Mouse (Mus musculus) ZHBTc4 (cell line): ENCODE data around the gene Eomes.

Source experiments
- DNase-seq: peaks from one replicate; pipeline ENCODE4 v3.0.0-alpha.2; 2011; ENCODE audit warnings: low read depth, low spot score

Gene Eomes

DNA sequence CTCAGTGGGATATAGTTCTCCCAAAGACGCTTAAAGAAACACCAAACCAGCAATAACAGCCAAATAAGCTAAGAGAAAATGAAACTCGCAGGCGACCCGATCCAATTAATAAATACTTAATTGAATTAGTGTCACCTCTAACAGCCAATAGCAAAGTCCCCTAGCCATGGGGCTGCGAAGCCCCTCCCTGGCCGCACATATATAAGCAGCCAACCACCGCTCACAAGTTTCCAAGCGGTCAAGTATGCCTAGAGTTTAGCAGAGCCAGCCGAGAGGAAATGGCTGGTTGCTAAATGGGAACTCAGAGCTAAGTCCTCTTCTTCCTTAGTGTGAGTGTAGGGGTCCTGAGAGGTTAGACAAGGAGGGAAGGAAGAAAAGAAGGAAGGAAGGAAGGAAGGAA lies at the start of gene Eomes:
Gene Eomes (plus strand): TSS at position 252 of the 400 bp plus-strand sequence.
- DNase-seq = peak; percentile 75

DNA sequence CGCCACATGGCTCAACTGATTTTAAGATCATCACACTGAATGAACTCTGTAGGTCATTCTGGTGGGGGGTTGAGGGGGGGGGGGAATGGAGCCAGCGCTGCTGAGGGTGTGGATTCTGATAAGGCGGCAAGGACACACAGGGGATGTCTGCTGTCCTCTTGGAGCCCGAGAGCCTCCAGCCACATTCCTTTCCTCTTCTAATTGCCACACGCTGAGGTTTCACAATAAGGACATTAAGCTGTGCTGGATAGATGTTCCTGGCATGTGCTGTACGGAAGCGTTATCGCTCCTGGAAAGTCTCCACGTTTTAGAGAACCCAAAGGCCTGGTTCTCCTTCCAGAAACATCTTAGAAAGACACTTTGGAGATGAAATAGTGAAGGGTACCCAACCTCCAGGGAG lies 33.2 kb upstream of the Eomes start:
- peak; percentile 57 for DNase-seq

DNA sequence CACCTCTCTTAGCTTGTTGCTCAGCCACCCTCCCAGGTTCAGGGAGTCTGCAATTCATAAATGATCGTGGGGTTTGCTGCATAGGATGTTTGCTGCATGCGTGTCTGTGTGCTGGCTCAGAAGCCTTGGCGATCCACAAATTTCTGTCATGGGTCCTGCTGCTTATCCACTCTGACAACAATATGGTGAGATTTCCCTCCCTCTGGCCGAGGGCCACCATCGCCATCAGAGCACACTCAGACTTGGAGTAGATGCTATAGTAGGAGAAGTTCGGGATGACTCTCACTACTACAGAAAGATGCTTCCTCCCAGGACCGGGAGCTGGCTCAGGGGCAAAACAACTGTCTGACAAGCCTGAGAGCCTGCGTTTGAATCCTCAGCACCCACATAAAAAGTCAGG lies 28.7 kb upstream of the Eomes start:
- DNase-seq = no peak

- no peak for DNase-seq
Measured at GRCm38 (mm10) chr9:118453427-118453826, 24.6 kb upstream of the Eomes start.

DNA sequence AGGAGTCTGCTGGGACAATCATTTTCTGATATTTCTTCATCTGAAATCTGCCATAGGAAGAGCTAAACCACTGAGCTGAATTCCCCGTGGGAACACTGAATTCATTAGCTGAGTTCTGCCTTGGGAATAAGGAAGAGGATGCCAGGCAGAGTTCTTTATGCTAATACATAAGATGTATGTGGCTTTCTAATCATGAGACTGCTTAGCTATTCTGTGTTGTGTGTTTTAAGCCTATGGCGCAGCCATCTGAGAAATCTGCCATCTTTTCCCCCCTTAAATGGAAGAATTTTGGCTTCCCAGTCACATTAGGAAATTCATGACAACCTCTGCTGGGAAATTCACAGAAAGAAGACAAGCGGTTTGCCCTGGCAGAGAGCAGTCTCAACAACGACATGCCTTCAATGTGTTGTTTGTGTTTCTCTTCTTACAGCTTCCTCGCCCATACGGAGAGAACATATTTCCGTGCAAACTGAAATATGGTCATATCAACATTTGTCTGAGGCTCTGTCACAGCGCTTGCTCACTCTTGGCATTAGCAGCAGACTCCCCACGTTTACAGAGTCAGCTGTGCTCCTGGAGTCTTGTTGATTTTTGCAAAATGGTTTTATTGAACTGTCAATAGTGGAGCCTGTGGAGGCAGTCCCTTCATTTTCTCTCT lies 22.7 kb upstream of the Eomes start:
- no peak for DNase-seq

DNA sequence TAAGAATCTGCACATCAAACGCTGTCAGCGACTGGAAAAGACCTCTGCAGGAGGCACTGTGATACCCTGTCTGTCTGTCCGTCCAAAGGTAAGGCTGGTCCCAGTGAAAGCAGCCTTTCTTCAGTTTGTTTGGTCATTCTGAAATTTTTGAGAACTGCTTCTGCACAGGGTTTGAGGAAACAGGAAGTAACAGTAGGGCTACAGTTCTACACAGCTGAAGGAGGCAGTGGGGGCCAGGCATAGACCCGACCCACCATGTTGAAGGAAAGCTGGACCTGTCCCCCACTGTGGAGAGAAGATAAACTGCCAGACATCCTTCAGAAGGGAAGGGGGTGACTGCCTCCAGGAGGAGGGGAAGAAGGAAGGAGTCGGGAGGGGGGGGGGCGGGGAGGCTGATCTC lies 21.6 kb upstream of the Eomes start:
- no peak for DNase-seq

- no peak for DNase-seq
Measured at GRCm38 (mm10) chr9:118458039-118458438, 20.0 kb upstream of the Eomes start.

GRCm38 (mm10) chr9:118464031-118464430 lies 14.0 kb upstream of the Eomes start:
- no peak for DNase-seq

DNA sequence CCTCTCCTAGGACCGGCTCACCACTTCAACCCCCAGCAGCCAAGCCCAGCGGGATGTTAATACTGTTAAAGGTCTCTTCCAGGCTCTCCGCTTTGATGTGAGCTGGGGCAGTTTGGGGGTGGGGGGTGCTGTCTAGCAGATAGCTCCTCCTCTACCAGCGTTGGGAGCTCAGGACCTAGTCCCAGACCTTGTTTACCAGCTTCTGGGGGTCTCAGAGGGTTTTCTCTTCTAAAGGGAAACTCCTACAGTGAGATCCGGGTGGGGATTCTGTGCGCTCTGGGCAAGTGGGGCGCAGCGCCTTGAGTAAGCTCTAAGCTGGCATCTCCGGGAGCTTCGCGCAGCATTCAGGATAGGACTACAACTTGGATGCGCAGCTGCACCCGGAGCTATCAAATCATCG lies 9.7 kb upstream of the Eomes start:
- DNase-seq = peak; percentile 41

GRCm38 (mm10) chr9:118469272-118469671 lies 8.7 kb upstream of the Eomes start:
- no peak for DNase-seq

DNA sequence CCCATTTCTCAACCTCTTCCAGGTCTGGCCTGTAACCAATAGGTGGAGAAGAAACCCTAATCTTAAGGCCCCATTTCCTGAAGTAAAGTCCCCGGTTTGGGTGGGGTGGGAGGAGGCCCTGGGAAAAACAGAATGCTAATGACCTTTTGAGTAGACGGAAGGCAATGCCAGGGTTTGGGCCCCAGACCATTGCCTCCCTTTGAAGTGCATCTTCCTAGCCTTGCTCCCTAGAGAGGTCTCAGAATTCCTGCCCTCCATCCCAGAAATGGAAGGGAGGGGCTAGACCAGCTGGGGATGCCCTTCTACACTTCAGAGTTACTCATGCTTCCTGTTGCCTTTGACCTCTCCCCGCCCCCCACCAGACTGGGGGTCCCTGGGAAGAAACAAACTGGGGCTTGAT lies 6.7 kb upstream of the Eomes start:
- DNase-seq = peak; percentile 69

DNA sequence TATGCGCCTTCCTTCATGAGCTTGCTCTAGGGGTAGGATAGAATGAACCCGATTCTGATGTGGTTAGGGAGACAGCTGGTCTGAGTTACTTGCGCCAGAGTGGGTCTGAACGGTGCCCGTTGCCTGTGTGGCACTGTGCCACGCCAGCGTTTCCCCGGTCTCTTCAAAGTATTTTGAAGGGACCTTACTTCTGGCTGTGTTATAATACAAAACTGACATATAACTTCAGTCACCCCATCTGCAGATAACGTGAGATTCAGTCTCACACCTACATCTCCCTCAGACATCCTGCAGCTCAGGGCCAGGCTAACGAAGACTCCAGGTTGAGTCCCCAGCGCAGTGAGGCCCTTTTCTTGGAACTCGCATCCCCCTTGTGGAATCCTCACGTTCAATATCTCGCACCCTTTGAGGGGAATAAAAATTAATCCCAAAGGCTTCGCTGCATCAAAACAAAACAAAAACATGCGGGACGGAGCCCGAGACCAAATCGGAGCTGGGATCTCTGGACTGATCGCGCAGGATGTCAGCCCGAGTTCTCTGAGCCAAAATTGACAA lies 1.7 kb upstream of the Eomes start:
- peak; percentile 56 for DNase-seq

DNA sequence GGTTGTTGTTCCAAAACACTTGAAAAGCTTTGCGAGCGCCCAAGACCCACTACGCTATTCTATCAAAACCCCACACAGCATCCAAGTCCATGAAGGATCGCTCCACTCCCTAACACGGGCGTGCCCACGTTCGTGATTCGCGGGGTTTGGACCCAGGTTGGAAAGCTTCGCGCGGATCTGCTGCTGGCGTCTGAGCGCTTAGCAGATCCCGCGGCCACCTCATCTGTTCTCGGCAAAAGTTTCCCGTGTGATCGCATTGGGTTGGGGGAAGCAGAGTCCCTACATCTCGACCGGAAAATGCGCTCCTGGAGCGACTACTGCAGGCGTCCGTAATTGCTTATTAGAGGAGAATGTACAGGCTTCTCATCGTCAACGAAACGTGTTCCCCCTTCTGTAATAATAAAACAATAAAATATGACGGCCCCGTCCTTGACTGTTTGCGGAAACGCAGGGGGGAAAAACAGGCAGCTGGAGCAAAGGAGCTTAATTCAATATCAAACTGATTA lies 1.2 kb upstream of the Eomes start:
- DNase-seq = peak; percentile 66

DNA sequence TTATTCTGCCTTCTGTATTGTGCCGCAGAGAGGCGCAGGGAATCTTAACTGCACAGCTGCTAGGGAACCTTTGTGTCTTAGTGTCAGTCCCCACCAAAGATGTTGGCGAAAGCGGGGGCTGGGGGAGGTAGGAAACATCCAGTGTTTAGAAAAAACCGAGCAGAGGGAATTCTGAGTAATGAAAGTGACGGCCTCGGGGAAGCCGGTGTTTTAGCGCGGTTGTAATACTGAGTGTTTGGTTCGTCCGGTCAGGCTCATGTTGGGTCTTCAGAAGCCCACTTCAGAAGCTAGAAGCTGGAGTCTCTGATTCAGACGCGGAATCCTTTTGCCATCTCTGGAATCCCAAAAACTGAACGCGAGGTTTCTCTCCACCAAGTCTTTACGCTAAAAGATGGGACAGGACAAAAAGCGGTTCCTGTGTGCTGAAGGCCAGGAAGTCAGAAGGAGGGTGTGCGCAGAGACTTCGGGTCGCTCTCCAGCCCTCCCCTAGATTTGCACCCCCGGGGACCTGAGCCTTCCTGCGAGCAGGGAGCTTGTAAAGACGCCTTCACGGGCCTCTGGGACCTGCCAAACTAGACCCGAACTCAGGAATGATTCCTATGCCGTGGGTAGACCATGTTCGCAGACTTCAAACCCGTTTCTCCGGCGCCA lies 606 bp upstream of the Eomes start:
- DNase-seq = peak; percentile 65

GRCm38 (mm10) chr9:118478458-118478838 lies 436 bp downstream of the Eomes start:
- DNase-seq = peak; percentile 88

DNA sequence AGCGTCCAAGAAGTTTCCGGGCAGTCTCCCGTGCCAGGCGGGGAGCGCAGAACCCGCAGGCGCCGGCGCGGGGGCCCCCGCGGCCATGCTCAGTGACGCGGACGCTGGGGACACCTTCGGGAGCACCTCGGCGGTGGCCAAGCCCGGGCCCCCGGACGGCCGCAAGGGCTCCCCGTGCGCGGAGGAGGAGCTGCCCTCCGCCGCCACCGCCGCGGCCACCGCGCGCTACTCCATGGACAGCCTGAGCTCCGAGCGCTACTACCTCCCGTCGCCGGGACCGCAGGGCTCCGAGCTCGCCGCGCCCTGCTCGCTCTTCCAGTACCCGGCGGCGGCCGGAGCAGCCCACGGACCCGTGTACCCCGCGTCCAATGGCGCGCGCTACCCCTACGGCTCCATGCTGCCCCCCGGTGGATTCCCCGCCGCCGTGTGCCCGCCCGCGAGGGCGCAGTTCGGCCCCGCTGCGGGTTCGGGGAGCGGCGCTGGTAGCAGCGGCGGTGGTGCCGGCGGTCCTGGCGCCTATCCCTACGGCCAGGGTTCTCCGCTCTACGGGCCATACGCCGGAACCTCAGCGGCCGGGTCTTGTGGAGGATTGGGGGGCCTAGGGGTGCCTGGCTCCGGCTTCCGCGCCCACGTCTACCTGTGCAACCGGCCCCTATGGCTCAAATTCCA lies 961 bp downstream of the Eomes start:
- DNase-seq = peak; percentile 79

GRCm38 (mm10) chr9:118479508-118480291 lies 1.7 kb downstream of the Eomes start:
- peak; percentile 70 for DNase-seq

DNA sequence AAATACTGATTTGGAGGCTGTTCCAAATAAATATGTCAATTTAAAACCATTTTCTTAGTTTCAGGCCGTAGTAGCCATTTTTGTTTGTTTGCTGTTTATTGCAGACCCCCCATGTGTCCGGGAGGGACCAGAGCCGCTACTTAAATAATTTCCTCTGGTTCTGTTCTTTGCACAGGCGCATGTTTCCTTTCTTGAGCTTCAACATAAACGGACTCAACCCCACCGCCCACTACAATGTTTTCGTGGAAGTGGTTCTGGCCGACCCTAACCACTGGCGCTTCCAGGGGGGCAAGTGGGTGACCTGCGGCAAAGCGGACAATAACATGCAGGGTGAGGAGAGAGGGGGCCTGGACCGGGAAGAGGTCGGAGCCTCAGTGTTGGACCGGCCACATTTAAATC lies 2.3 kb downstream of the Eomes start:
- no peak for DNase-seq

DNA sequence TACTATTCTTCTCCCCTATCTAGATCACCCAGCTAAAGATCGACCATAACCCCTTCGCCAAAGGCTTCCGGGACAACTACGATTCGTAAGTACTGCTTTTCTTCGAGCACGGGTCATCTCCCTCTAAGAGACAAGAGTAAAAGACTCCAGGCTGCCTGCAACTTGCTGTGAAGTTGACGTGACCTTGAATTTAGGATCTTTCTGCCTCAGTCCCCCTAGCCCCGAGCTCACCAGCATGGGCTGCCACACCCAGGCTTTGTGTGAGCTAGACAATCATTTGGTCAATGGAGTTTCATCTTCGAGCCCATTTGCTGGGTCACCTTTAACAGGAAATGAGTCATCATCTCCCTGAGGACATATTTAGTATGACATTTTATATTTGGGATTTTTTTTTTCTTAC lies 4.2 kb downstream of the Eomes start:
- peak; percentile 61 for DNase-seq

DNA sequence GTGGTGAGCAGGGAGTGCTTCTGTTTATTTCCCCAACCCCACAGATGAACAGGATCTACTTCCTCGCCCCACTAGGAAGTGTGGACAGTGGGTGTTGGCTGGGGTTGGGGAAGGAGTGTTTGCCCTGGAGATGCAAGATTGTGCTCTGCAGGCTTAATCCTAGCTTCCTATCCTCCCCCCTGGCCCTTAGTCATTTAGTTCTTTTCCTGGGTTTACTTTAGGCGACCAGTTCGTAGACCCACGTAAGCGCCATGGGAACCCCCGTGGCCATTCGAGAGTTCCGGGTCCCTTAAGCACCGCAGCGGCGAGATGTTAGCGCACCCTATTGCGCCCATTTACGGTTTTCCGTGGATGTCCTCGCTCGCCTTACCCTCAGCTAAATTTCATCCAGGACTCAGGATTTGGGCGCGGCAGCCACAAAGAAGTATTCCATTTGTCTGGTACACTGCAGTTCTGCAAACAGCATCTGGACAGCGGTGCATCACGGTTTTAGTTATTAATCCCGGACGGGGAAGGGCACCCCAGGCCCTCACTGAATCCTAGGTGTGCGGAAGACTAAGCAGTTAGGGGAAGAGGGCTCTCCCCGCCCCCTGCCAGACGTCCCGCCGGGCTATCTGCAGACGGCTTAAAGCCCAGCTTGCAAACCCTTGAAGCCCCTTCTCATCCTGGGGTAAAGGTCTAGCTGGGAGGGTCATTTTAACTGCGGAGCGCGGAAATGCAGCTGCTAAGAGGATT lies 8.5 kb downstream of the Eomes start:
- peak; percentile 40 for DNase-seq

DNA sequence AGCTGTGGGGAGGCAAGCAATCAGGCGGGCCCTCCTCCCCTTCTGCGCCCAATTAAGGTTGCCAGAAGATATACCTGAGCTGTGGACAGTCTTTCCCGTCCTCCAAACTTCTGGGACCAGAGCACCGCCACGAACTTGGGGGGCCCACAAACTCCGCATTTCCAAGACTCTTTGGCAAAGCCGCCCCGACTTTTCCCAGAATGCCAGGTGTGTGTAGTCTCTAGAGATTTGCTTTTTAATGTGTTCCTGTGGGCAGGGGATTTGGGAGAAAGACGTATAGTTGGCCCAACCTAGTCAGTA lies 9.0 kb downstream of the Eomes start:
- DNase-seq = no peak
